Mouse (Mus musculus) MEL (cell line): ENCODE data around the gene Coasy.

Experiments
- NELFE ChIP-seq: IDR thresholded peaks from 2 replicates; pipeline ENCODE4 v1.6.1; 2011; ENCODE audit warnings: low read depth, low read length, improper control_type of control experiment
- NRF1 ChIP-seq: IDR thresholded peaks from 2 replicates; pipeline ENCODE4 v1.6.1; 2014; ENCODE audit warnings: low read depth, mild to moderate bottlenecking, inconsistent platforms, low read length, improper control_type of control experiment, moderate library complexity; ENCODE audit not compliant: poor library complexity, insufficient read depth, severe bottlenecking
- RCOR1 ChIP-seq: IDR thresholded peaks from 2 replicates; pipeline ENCODE4 v1.6.1; 2012; ENCODE audit warnings: low read depth, mild to moderate bottlenecking, inconsistent platforms, low read length, improper control_type of control experiment
- UBTF ChIP-seq: IDR thresholded peaks from 2 replicates; pipeline ENCODE4 v1.6.1; 2012; ENCODE audit warnings: low read depth, mild to moderate bottlenecking, inconsistent platforms, low read length, improper control_type of control experiment, moderate library complexity, borderline replicate concordance; ENCODE audit not compliant: insufficient read depth

DNA sequence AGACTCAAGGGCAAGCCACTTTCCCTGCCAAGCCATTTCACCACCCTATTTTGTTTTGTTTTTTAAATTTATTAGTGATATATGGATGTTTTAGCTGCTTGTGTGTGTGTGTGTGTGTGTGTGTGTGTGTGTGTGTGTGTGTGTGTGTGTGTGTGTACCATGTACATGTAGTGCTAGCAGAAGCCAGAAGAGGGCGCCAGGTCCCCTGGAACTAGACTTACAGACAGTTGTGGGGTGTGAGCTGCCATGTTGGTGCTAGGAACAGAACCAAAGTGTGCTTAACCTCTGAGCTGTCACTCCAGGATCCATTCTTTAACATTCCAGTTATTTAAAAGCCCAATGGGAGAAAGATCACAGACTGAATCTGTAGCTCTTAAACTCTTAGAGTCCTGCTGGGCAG is 44.7 kb downstream of the Coasy start:
- TF ChIP-seq NRF1 (no peak), UBTF (no peak), RCOR1 (no peak), NELFE (no peak)
